Mouse (Mus musculus) forebrain, embryonic 15.5 days (tissue): ENCODE data around the gene Mapk8ip1. TPM values are rescaled to one million over a fixed set of nuclear protein-coding genes. Genes with fewer than 3 reads are reported as not detected.

Experiments used
- ATAC-seq: fragments of 200-750 bp; cut with Nextera tagmentation; replicated peaks from 2 replicates; pipeline ENCODE4 v1.8.0; 2017; ENCODE audit warnings: mild to moderate bottlenecking, moderate TSS enrichment, moderate library complexity
- H3K27ac ChIP-seq: fragments of 300-500 bp; sonication (generic); replicated peaks from 2 replicates; pipeline ENCODE4 v1.5.1; 2015; ENCODE audit warnings: mild to moderate bottlenecking, inconsistent platforms
- H3K27me3 ChIP-seq: fragments of 300-500 bp; sonication (generic); 2 replicates; pipeline ENCODE4 v1.6.1; 2015; ENCODE audit warnings: inconsistent platforms
- H3K36me3 ChIP-seq: fragments of 300-500 bp; sonication (generic); 2 replicates; pipeline ENCODE4 v1.6.1; 2015; ENCODE audit warnings: mild to moderate bottlenecking, inconsistent platforms
- H3K4me1 ChIP-seq: fragments of 300-500 bp; sonication (generic); 2 replicates; pipeline ENCODE4 v1.6.1; 2015; ENCODE audit warnings: inconsistent platforms
- H3K4me2 ChIP-seq: fragments of 300-500 bp; sonication (generic); replicated peaks from 2 replicates; pipeline ENCODE4 v1.6.1; 2015; ENCODE audit warnings: mild to moderate bottlenecking, inconsistent platforms
- H3K4me3 ChIP-seq: fragments of 300-500 bp; sonication (generic); 2 replicates; pipeline ENCODE4 v1.5.1; 2015; ENCODE audit warnings: mild to moderate bottlenecking, inconsistent platforms
- H3K9ac ChIP-seq: fragments of 300-500 bp; sonication (generic); replicated peaks from 2 replicates; pipeline ENCODE4 v1.6.1; 2015; ENCODE audit warnings: mild to moderate bottlenecking, inconsistent platforms
- H3K9me3 ChIP-seq: fragments of 300-500 bp; sonication (generic); 2 replicates; pipeline ENCODE4 v1.6.1; 2016; ENCODE audit warnings: inconsistent platforms
- WGBS: fragments of 180-500 bp; shearing (Covaris S2); methylation state at CpG from one replicate; pipeline ENCODE4 v1.1.7; 2015; ENCODE audit warnings: mixed read lengths; 5-methylcytosine and 5-hydroxymethylcytosine counted together
- polyA plus RNA-seq: library from polyadenylated mRNA; unstranded; fragments of >200 nt; fragmentation: Nextera tagmentation; extraction: Ambion mirVana; gene quantifications from 2 replicates; pipeline ENCODE4 v1.2.1, GENCODE M21; 2015

The Mapk8ip1 gene
- 119 and 120 TPM in 2 replicates for polyA plus RNA-seq

DNA sequence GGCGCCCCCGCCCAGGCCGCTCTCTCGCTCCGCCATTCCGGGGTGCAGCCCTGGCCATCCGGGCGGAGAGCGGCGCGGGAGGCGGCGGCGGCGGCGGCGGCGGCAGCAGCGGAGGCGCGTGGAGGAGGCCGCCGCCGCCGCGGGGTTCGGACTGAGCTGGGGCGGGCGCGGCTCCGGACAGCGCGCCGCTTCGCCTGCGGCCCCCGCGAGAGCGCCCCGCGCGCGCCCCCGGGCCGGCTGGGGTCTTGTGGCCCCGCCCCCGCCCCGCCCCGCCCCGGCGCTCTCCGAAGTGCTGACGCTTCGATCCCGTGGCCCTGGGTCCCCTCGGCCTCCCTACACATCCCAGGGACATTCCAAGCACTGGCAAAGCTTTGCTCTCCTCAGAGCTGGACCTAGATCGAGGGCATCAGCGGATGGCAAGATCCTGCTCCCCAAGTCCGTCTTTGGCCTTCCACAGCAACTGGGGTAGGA lies at the start of gene Mapk8ip1:
Gene Mapk8ip1 (minus strand): TSS at position 173 of the 471 bp plus-strand sequence.
- no peaks in the 10 kb centered on the region for H3K27me3 ChIP-seq
- H3K4me3 ChIP-seq, result peak within 1 kb of the TSS; percentile 66
- H3K9ac ChIP-seq, result peak within 1 kb of the TSS; percentile 81
- ATAC-seq, result peak; percentile 67
- WGBS, result 2% methylated on average over 32 of the region's 59 CpGs
- H3K4me1 ChIP-seq, result peaks cover 31% of the 10 kb centered on the region
- peak within 1 kb of the TSS; percentile 80 for H3K4me2 ChIP-seq
- peak within 1 kb of the TSS; percentile 59 for H3K27ac ChIP-seq
- no peaks in the 10 kb centered on the region for H3K9me3 ChIP-seq
- peaks cover 11% of the 10 kb centered on the region; the same call in 1 of the 2 replicates for H3K36me3 ChIP-seq

- H3K36me3 ChIP-seq, result no peaks in the 10 kb centered on the region
- H3K9me3 ChIP-seq, result no peaks in the 10 kb centered on the region
- H3K27me3 ChIP-seq, result no peaks in the 10 kb centered on the region
- H3K4me2 ChIP-seq, result no peak overlapping the region
- ATAC-seq, result no peak
- H3K9ac ChIP-seq, result no peak overlapping the region
- 65% methylated on average over 7 of the region's 7 CpGs for WGBS
- no peak overlapping the region for H3K27ac ChIP-seq
- 0 out of 2 replicates have a peak, but pooled peaks cover 6% of the 10 kb centered on the region for H3K4me1 ChIP-seq
- no peak overlapping the region for H3K4me3 ChIP-seq
Observed at GRCm38 (mm10) chr2:92447121-92447740, 46.2 kb upstream of the Mapk8ip1 start.

DNA sequence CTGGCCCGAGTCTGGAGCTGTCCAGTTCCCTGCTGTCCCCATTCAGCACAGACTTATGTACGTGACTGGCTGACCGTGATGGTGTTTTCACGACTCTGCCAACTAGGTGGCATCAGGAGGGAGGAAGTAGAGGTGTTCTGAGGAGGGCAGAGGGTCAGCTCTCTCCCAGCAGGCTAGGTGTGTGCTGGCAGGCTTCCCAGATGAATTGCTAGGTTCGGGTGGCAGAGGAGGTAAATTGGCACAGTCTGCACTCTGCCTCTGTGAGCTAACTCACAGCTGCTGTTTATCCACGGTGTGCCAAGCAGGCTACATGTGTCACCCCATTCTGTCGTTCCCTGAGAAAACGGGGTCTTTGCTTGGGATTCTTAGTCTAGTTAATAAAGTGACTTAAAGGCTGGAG lies 45.6 kb upstream of the Mapk8ip1 start:
- no peaks in the 10 kb centered on the region for H3K27me3 ChIP-seq
- H3K4me1 ChIP-seq, result 0 out of 2 replicates have a peak, but pooled peaks cover 6% of the 10 kb centered on the region
- no peak overlapping the region for H3K4me3 ChIP-seq
- H3K36me3 ChIP-seq, result no peaks in the 10 kb centered on the region
- WGBS, result 52% methylated on average over 8 of the region's 8 CpGs
- peak; percentile 45; the same call in 1 of the 2 replicates for ATAC-seq
- no peak overlapping the region for H3K9ac ChIP-seq
- H3K9me3 ChIP-seq, result no peaks in the 10 kb centered on the region
- no peak overlapping the region for H3K27ac ChIP-seq
- H3K4me2 ChIP-seq, result no peak overlapping the region

DNA sequence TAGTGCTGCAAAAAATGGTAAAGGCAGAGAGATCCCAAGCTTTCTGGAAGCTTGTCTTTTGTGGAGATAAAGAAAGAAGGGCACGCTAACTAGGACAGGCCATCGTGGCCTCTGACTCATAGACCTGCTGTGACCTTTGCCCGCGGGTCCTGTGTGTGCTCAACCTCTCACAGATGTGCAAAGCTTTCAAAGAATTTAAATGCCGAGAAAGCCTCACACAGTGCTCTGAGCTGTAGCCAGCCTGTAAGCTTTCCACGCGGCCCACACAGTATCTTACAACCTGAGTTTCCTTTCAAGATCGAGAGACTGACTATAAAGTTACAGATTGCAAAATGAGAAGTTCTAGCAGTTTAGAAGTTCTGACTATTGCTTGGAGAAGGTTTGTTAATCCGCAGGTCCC lies 44.8 kb upstream of the Mapk8ip1 start:
- ATAC-seq, result no peak
- no peak overlapping the region for H3K4me3 ChIP-seq
- H3K9ac ChIP-seq, result no peak overlapping the region
- no peaks in the 10 kb centered on the region for H3K36me3 ChIP-seq
- H3K4me1 ChIP-seq, result 0 out of 2 replicates have a peak, but pooled peaks cover 6% of the 10 kb centered on the region
- H3K27ac ChIP-seq, result no peak overlapping the region
- no peak overlapping the region for H3K4me2 ChIP-seq
- no peaks in the 10 kb centered on the region for H3K27me3 ChIP-seq
- no peaks in the 10 kb centered on the region for H3K9me3 ChIP-seq
- WGBS, result 45% methylated on average over 9 of the region's 9 CpGs

DNA sequence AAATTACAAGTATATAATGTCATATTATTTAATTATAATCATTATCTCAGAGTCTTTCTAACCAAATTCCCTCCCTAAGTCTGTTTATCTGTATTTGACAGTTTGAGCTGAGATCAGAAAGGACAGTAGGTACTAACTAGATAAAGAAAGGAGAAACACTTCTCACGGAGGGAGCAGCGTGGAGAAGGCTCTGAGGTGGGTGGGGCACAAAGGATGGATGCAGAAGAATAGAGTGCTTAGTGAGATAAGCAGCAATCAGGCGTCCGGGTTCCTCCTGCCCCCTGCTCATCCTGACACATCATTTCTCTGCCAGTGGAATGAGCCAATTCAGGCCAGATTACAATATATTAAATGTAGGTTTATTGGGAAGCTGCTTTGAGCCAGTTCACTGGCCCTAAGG lies 43.3 kb upstream of the Mapk8ip1 start:
- ATAC-seq, result no peak
- 54% methylated on average over 4 of the region's 4 CpGs for whole genome bisulfite sequencing
- H3K9me3 ChIP-seq, result no peaks in the 10 kb centered on the region
- H3K4me2 ChIP-seq, result no peak overlapping the region
- no peak overlapping the region for H3K9ac ChIP-seq
- H3K4me3 ChIP-seq, result no peak overlapping the region
- no peak overlapping the region for H3K27ac ChIP-seq
- H3K4me1 ChIP-seq, result 0 out of 2 replicates have a peak, but pooled peaks cover 6% of the 10 kb centered on the region
- H3K27me3 ChIP-seq, result no peaks in the 10 kb centered on the region
- H3K36me3 ChIP-seq, result no peaks in the 10 kb centered on the region

DNA sequence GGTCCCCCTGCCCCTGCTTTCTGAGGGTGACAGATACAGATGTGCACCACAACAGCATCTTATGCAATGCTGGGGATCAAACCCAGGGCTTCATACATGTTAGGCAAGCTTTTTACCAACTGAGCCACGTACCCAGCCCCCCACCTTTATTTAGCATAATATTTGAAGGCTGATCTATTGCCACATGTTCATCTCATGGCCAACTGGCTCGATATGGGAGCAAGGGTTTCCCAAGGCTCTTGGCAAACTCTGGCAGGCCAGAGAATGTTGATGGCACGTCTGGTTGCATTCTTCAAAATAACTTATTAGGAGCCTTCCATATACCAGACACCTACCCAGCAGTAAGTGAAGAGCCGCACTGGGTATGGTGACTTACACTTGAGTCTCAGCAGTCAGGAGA lies 42.2 kb upstream of the Mapk8ip1 start:
- WGBS, result 76% methylated on average over 4 of the region's 4 CpGs
- Histone ChIP-seq H3K4me1 (0 out of 2 replicates have a peak, but pooled peaks cover 6% of the 10 kb centered on the region), H3K27ac (no peak overlapping the region), H3K27me3 (no peaks in the 10 kb centered on the region), H3K9me3 (no peaks in the 10 kb centered on the region), H3K9ac (no peak overlapping the region), H3K4me3 (no peak overlapping the region), H3K4me2 (no peak overlapping the region), H3K36me3 (no peaks in the 10 kb centered on the region)
- ATAC-seq, result no peak

DNA sequence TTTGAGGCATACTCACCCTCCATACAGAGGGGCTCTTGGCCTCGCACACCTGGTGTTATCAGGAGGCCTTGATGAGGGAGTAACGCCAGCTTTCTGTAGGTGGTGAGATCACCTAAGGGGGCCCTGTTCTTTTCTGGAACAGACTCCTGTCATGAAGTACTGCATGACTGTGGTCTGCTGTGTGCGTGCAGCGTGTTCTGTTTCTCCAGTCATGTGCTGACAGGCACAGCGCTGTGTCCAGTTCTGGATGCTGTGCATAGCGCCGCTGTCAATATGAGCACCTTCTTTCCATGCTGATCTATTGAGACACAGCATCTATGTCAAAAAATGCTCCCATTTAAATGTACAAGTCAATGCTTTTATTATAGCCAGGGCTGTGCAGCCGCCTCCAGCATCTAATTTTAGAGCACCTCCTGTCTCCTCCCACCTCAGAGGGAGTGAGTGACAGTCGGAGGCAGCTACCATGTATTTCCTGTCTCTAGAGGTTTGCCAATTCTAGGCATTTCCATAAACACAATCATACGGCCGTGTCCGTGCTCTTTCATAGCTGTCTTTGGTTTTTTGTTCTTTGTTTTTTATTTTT lies 41.4 kb upstream of the Mapk8ip1 start:
- Histone ChIP-seq H3K27ac (no peak overlapping the region), H3K4me2 (no peak overlapping the region), H3K4me1 (peaks cover 9% of the 10 kb centered on the region; the same call in 1 of the 2 replicates), H3K36me3 (no peaks in the 10 kb centered on the region), H3K4me3 (no peak overlapping the region), H3K9ac (no peak overlapping the region), H3K9me3 (no peaks in the 10 kb centered on the region), H3K27me3 (no peaks in the 10 kb centered on the region)
- ATAC-seq, result no peak; the same call in 1 of the 2 replicates
- 72% methylated on average over 12 of the region's 12 CpGs for WGBS

GRCm38 (mm10) chr2:92440432-92440831 lies 39.4 kb upstream of the Mapk8ip1 start:
- ATAC-seq, result no peak
- WGBS, result 66% methylated on average over 6 of the region's 6 CpGs
- H3K9me3 ChIP-seq, result no peaks in the 10 kb centered on the region
- no peaks in the 10 kb centered on the region for H3K27me3 ChIP-seq
- no peak overlapping the region for H3K4me3 ChIP-seq
- no peaks in the 10 kb centered on the region for H3K36me3 ChIP-seq
- no peak overlapping the region for H3K27ac ChIP-seq
- H3K4me1 ChIP-seq, result peaks cover 6% of the 10 kb centered on the region; the same call in 1 of the 2 replicates
- H3K9ac ChIP-seq, result no peak overlapping the region
- H3K4me2 ChIP-seq, result no peak overlapping the region

GRCm38 (mm10) chr2:92438567-92438966 lies 37.5 kb upstream of the Mapk8ip1 start:
- Histone ChIP-seq H3K4me1 (peaks cover 15% of the 10 kb centered on the region), H3K4me2 (no peak overlapping the region), H3K9me3 (no peaks in the 10 kb centered on the region), H3K9ac (no peak overlapping the region), H3K36me3 (no peaks in the 10 kb centered on the region), H3K27ac (no peak overlapping the region), H3K27me3 (no peaks in the 10 kb centered on the region), H3K4me3 (no peak overlapping the region)
- WGBS, result 60% methylated on average over 3 of the region's 3 CpGs
- ATAC-seq, result no peak

DNA sequence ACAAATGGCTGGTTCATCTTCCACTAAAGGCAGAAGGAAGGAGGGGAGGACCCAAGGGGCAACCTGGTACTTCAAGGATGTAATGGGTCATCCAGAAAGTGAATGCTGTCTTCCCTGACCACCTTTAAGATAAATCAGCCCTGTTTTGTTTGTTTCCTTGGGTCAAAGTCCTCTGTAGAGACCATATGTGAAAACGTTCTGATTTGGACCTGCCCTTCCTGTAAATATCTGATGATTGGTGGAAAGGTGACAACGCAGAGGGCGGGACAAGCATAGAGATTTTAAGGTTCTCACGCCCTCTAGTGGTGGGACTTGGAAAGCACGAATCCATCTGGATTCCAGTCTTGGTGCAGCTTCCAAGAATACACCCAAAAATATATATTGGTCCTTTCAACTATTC lies 36.8 kb upstream of the Mapk8ip1 start:
- no peak overlapping the region for H3K27ac ChIP-seq
- H3K9ac ChIP-seq, result no peak overlapping the region
- 0 out of 2 replicates have a peak overlapping the region, but pooled peaks have one; percentile 1 for H3K4me3 ChIP-seq
- no peaks in the 10 kb centered on the region for H3K36me3 ChIP-seq
- peak overlapping the region; percentile 11; the same call in 1 of the 2 replicates for H3K4me2 ChIP-seq
- 1% methylated on average over 5 of the region's 5 CpGs for WGBS
- peaks cover 19% of the 10 kb centered on the region for H3K4me1 ChIP-seq
- no peaks in the 10 kb centered on the region for H3K27me3 ChIP-seq
- ATAC-seq, result no peak
- no peaks in the 10 kb centered on the region for H3K9me3 ChIP-seq

- Histone ChIP-seq H3K4me1 (peaks cover 21% of the 10 kb centered on the region), H3K27me3 (no peaks in the 10 kb centered on the region), H3K36me3 (no peaks in the 10 kb centered on the region), H3K4me3 (no peak overlapping the region), H3K9ac (no peak overlapping the region), H3K27ac (no peak overlapping the region), H3K9me3 (no peaks in the 10 kb centered on the region), H3K4me2 (no peak overlapping the region)
- 80% methylated on average over 4 of the region's 4 CpGs for WGBS
- no peak for ATAC-seq
Observed at GRCm38 (mm10) chr2:92437366-92437765, 36.3 kb upstream of the Mapk8ip1 start.

DNA sequence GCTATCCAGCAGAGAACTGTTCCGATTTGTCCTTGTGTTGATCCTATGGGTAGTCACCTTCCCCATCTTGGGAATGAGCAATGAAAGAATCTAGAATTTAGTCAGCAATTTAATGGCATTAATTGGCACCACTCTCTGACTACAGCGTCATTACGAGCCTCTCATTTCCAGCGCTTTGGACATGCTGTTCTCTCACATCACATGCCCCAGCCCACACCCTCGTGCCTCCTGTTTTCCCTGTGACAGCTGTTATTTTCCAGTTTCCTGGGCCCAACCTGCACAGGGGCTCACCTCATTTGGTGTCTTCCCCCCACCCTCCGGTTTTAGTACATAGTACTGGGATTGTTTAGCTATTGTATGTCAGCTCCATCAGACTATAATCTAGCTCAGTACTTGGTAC lies 34.0 kb upstream of the Mapk8ip1 start:
- Histone ChIP-seq H3K4me2 (peak overlapping the region; percentile 78), H3K4me1 (peaks cover 42% of the 10 kb centered on the region), H3K4me3 (0 out of 2 replicates have a peak overlapping the region, but pooled peaks have one; percentile 62), H3K27me3 (no peaks in the 10 kb centered on the region), H3K27ac (no peak overlapping the region), H3K9ac (no peak overlapping the region), H3K36me3 (no peaks in the 10 kb centered on the region), H3K9me3 (no peaks in the 10 kb centered on the region)
- no peak for ATAC-seq
- WGBS, result 51% methylated on average over 6 of the region's 6 CpGs
